Mouse (Mus musculus) adrenal gland, adult 8-10 months (tissue): ENCODE data around the gene Olfr1168. TPM values are rescaled to one million over a fixed set of nuclear protein-coding genes. Genes with fewer than 3 reads are reported as not detected.
"Not testable (repeated sequence)": the region's sequence is repeated elsewhere in the genome, so short reads cannot be mapped to it uniquely, and the experiment has no call there.

Experiments
- DNase-seq: peaks from one replicate; pipeline ENCODE4 v3.0.0; 2022
- total RNA-seq, 4 experiments: library from RNA; stranded (reverse); gene quantifications; 2 replicates each; pipeline ENCODE4 v1.2.4; 2022

Olfr1168 gene
- not detected for total RNA-seq

- no peak for DNase-seq
Observed at GRCm38 (mm10) chr2:88181580-88181979, at the start of gene Olfr1168. TSS of gene Olfr1168 (plus strand) at chr2:88181880.

- DNase-seq = not testable (repeated sequence)
Observed at GRCm38 (mm10) chr2:88155093-88155492, 26.6 kb upstream of the Olfr1168 start, which contains the start of gene Olfr1167. TSS of gene Olfr1167 (minus strand) at chr2:88155193.

- no peak for DNase-seq
Observed at GRCm38 (mm10) chr2:88220784-88221183, 39.1 kb downstream of the Olfr1168 start.

GRCm38 (mm10) chr2:88228234-88228633 lies 46.6 kb downstream of the Olfr1168 start, which contains the start of gene Olfr1170:
TSS of gene Olfr1170 (minus strand) at chr2:88228334.
- DNase-seq = no peak

Other genes with a start within 250 kb of the Olfr1168 start
- not detected for gene Olfr1155, start 236.7 kb upstream of the Olfr1168 start, total RNA-seq
- gene Olfr1156, start 228.8 kb upstream of the Olfr1168 start, total RNA-seq = not detected
- gene Olfr1157, start 213.6 kb upstream of the Olfr1168 start, total RNA-seq = not detected
- gene Olfr74, start 207.2 kb upstream of the Olfr1168 start, total RNA-seq = not detected
- not detected for gene Olfr1158, start 191.8 kb upstream of the Olfr1168 start, total RNA-seq
- not detected for gene Olfr1160, start 173.6 kb upstream of the Olfr1168 start, total RNA-seq
- not detected for gene Olfr1161, start 159.1 kb upstream of the Olfr1168 start, total RNA-seq
- not detected for gene Olfr73, start 144.2 kb upstream of the Olfr1168 start, total RNA-seq
- not detected for gene Olfr1162, start 130.8 kb upstream of the Olfr1168 start, total RNA-seq
- gene Olfr1163, start 110.0 kb upstream of the Olfr1168 start, total RNA-seq = not detected
- gene Olfr1164, start 87.9 kb upstream of the Olfr1168 start, total RNA-seq = not detected
- gene Olfr1166, start 53.6 kb upstream of the Olfr1168 start, total RNA-seq = not detected
- not detected for gene Olfr1167, start 26.7 kb upstream of the Olfr1168 start, total RNA-seq
- not detected for gene Olfr1170, start 46.5 kb downstream of the Olfr1168 start, total RNA-seq
- not detected for gene Olfr1173, start 98.0 kb downstream of the Olfr1168 start, total RNA-seq
- not detected for gene Olfr1174-ps, start 133.3 kb downstream of the Olfr1168 start, total RNA-seq
- under 1 TPM in 1 of 4 experiments, not detected in 3; 0.06 TPM for gene Olfr1175-ps, start 145.3 kb downstream of the Olfr1168 start, total RNA-seq
- gene Olfr1176, start 154.8 kb downstream of the Olfr1168 start, total RNA-seq = not detected
- gene Olfr1177-ps, start 164.6 kb downstream of the Olfr1168 start, total RNA-seq = not detected
- not detected for gene Olfr1178, start 205.2 kb downstream of the Olfr1168 start, total RNA-seq
- gene Olfr1179, start 224.6 kb downstream of the Olfr1168 start, total RNA-seq = not detected
- not detected for gene Olfr1180, start 237.3 kb downstream of the Olfr1168 start, total RNA-seq
- gene Olfr1181, start 244.3 kb downstream of the Olfr1168 start, total RNA-seq = not detected